Mouse (Mus musculus) lung, postnatal 0 days (tissue): ENCODE results near the gene Chst3. TPM values are rescaled to one million over a fixed set of nuclear protein-coding genes. Genes with fewer than 3 reads are reported as not detected.

ENCODE experiments used
- ATAC-seq: fragments of 200-750 bp; cut with Nextera tagmentation; 2 replicates; pipeline ENCODE4 v1.8.0; 2017; ENCODE audit warnings: moderate library complexity
- DNase-seq: peaks from one replicate; pipeline ENCODE4 v3.0.0-alpha.2; 2016; ENCODE audit warnings: low spot score
- H3K27ac ChIP-seq: fragments of 300-500 bp; sonication (generic); 2 replicates; pipeline ENCODE4 v1.5.1; 2014; ENCODE audit warnings: antibody characterized with exemption, mild to moderate bottlenecking, low read length, mixed read lengths
- H3K27me3 ChIP-seq: fragments of 300-500 bp; sonication (generic); replicated peaks from 2 replicates; pipeline ENCODE4 v1.6.1; 2014; ENCODE audit warnings: low read length, mixed read lengths; ENCODE audit not compliant: insufficient read depth
- H3K36me3 ChIP-seq: fragments of 300-500 bp; sonication (generic); 2 replicates; pipeline ENCODE4 v1.6.1; 2014; ENCODE audit warnings: low read length, mixed read lengths; ENCODE audit not compliant: insufficient read depth
- H3K4me1 ChIP-seq: fragments of 300-500 bp; sonication (generic); 2 replicates; pipeline ENCODE4 v1.6.1; 2014; ENCODE audit warnings: antibody characterized with exemption, low read depth, low read length, mixed read lengths; ENCODE audit not compliant: insufficient read depth
- H3K4me2 ChIP-seq: fragments of 300-500 bp; sonication (generic); replicated peaks from 2 replicates; pipeline ENCODE4 v1.6.1; 2014; ENCODE audit warnings: low read depth, mild to moderate bottlenecking, low read length, moderate library complexity, mixed read lengths
- H3K4me3 ChIP-seq: fragments of 300-500 bp; sonication (generic); 2 replicates; pipeline ENCODE4 v1.5.1; 2014; ENCODE audit warnings: low read depth, low read length
- H3K9ac ChIP-seq: fragments of 300-500 bp; sonication (generic); replicated peaks from 2 replicates; pipeline ENCODE4 v1.6.1; 2014; ENCODE audit warnings: low read depth, mild to moderate bottlenecking
- H3K9me3 ChIP-seq: fragments of 300-500 bp; sonication (generic); 2 replicates; pipeline ENCODE4 v1.6.1; 2016; ENCODE audit warnings: low read length, mixed read lengths
- CTCF ChIP-seq: IDR thresholded peaks from 2 replicates; pipeline ENCODE4 v1.5.1; 2016; ENCODE audit warnings: antibody characterized with exemption, mild to moderate bottlenecking
- EP300 ChIP-seq: IDR thresholded peaks from 2 replicates; pipeline ENCODE4 v1.6.1; 2016; ENCODE audit warnings: antibody characterized with exemption, mild to moderate bottlenecking, control low read depth
- WGBS: fragments of 180-500 bp; shearing (Covaris S2); extraction: QIAGEN DNeasy Blood & Tissue Kit; methylation state at CpG from one replicate; pipeline ENCODE4 v1.1.7; 2014; 5-methylcytosine and 5-hydroxymethylcytosine counted together
- polyA plus RNA-seq: library from polyadenylated mRNA; unstranded; fragments of >200 nt; fragmentation: Nextera tagmentation; extraction: Ambion mirVana; gene quantifications from 2 replicates; pipeline ENCODE4 v1.2.1, GENCODE M21; 2015

Chst3 gene
- polyA plus RNA-seq, 1 experiment from 2014 or later, result 1.8 TPM

DNA sequence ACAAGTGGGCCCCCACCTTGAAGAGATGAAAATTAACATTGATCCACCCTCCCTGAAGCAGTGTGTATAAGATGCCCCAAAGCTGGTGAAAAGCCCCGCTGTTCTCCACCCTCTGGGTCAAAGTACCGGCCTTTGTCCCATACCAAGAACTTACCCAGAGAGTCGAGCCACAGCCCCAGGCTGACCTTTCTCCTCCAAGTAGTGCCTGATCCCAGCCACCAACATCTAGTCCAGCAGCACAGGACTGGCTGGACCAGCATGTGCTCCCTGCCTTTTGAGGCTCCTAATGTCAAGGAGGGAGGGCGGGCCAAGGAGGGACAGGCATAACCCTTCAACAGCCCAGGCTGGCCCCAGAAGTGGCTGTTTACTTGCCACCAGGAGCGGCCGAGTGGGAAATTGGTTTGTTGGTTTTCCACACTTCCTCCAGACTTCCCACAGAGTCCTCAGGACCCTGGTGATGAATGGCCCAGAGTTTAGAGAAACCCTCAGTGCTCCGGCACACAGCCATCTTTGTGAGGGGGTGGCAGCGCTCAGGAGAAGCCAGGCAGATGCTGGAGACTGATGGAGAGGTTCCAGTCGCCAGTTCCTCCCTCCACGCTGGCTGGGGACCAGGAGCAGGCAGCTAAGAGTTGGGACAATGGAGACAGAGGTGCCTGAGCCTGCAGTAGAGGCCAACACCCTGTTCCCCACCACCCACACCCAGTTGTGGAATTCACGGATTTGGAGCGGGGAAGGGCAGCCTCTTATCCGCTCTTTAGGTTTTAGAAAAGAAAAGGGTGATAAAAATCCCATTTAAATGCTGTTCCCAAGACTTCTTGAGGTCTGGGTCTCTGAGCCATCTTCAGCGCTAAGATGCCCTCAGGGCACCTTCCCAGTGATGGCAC, 3.7 kb downstream of the Chst3 start:
- no peaks in the 10 kb centered on the region for H3K36me3 ChIP-seq
- peak; percentile 36 for DNase-seq
- WGBS, result 42% methylated on average over 14 of the region's 14 CpGs
- peaks cover 10% of the 10 kb centered on the region; the same call in 1 of the 2 replicates for H3K4me1 ChIP-seq
- H3K27ac ChIP-seq, result no peak overlapping the region
- no peaks in the 10 kb centered on the region; the same call in 1 of the 2 replicates for H3K27me3 ChIP-seq
- TF ChIP-seq CTCF, result no peak
- H3K9ac ChIP-seq, result no peak overlapping the region
- peak; percentile 16; the same call in 1 of the 2 replicates for ATAC-seq
- no peak overlapping the region for H3K4me3 ChIP-seq
- H3K4me2 ChIP-seq, result no peak overlapping the region
- H3K9me3 ChIP-seq, result no peaks in the 10 kb centered on the region

- DNase-seq, result peak; percentile 78
- peak; percentile 49 for ATAC-seq
- no peak overlapping the region for H3K4me3 ChIP-seq
- 34% methylated on average over 11 of the region's 11 CpGs for WGBS
- peaks cover 17% of the 10 kb centered on the region; the same call in 1 of the 2 replicates for H3K4me1 ChIP-seq
- H3K27me3 ChIP-seq, result no peaks in the 10 kb centered on the region
- no peak overlapping the region for H3K4me2 ChIP-seq
- TF ChIP-seq CTCF (no peak), EP300 (no peak)
- no peaks in the 10 kb centered on the region for H3K9me3 ChIP-seq
- H3K9ac ChIP-seq, result no peak overlapping the region
- no peaks in the 10 kb centered on the region for H3K36me3 ChIP-seq
- no peak overlapping the region for H3K27ac ChIP-seq
These were observed 6.3 kb downstream of the Chst3 start for GRCm38 (mm10) chr10:60212589-60213379.

DNA sequence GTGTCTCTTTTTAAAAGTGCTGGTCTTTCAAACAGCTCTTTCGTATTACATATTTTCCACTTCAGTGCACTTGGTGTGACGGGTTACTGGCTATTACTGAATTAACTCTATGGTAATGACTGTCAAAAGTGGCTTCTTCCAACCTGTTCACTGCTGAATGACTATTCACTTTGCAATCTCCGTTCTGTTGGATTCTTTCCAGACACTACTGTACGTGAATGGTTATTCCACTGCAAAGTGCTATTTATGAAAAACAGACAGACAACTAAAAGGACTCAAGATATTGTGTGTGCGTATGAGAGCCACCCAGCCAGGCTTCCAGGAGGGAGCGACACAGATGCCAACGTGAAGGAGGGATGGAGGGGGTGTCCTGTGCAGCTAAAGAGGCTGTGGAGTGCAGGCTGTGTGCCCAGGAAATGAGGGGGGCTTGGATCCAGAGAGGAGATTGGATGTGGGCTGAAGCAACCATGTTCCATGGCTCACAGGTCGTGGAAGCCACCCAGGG, 7.5 kb downstream of the Chst3 start:
- 52% methylated on average over 8 of the region's 8 CpGs for WGBS
- Histone ChIP-seq H3K4me3 (no peak overlapping the region), H3K36me3 (no peaks in the 10 kb centered on the region), H3K27ac (no peak overlapping the region), H3K9me3 (no peaks in the 10 kb centered on the region), H3K9ac (no peak overlapping the region), H3K4me2 (no peak overlapping the region), H3K4me1 (peaks cover 17% of the 10 kb centered on the region; the same call in 1 of the 2 replicates), H3K27me3 (no peaks in the 10 kb centered on the region)
- DNase-seq (no peak), ATAC-seq (no peak)
- no peak for TF ChIP-seq CTCF
- no peak for TF ChIP-seq EP300

DNA sequence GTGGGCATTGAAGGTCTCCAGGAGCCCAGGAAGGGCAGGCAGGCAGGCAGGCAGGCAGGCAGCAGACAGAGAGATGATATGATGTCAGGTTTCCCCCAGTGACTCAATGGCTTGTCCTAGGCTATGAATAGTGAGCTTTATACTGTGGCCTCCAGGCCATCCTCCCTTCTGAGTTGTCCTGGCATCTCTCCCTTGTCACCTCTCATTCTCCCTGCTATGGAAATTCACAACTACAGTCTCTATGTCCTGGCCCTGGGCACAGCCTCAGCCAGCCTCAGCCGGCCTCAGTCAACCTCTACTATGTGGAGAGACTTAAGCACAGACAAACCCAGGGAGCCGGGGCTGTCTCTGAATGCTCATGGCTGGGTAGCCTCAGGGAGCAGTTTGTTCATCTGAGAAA, 8.6 kb downstream of the Chst3 start:
- Histone ChIP-seq H3K27ac (no peak overlapping the region), H3K4me2 (no peak overlapping the region), H3K4me1 (peaks cover 11% of the 10 kb centered on the region; the same call in 1 of the 2 replicates), H3K4me3 (no peak overlapping the region), H3K9me3 (no peaks in the 10 kb centered on the region), H3K27me3 (no peaks in the 10 kb centered on the region), H3K9ac (no peak overlapping the region), H3K36me3 (no peaks in the 10 kb centered on the region)
- ATAC-seq (no peak), DNase-seq (no peak)
- no peak for TF ChIP-seq EP300
- TF ChIP-seq CTCF, result no peak
- 91% methylated on average over 2 of the region's 2 CpGs for WGBS

DNA sequence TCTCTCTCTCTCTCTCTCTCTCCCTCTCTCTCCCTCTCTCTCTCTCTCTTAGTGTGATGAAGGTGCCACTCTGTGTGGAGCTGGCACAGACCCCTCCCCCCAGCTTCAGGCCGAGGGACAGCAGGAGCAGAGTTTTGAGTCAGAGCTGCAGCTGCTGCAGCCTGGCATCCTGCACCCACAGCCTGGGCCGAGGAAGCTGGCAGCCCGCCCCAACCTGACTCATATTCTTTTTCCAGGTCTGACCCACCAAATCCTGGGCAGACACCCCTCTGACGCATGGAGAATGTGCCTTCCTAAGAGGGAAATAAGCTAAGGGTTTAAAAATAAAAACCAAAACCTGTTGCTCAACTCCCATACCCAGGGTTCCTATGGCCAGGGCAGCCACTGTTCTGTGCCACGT, 9.8 kb downstream of the Chst3 start:
- Histone ChIP-seq H3K4me2 (no peak overlapping the region), H3K4me3 (no peak overlapping the region), H3K9me3 (no peaks in the 10 kb centered on the region), H3K27me3 (no peaks in the 10 kb centered on the region), H3K36me3 (no peaks in the 10 kb centered on the region), H3K27ac (no peak overlapping the region), H3K9ac (no peak overlapping the region), H3K4me1 (peaks cover 9% of the 10 kb centered on the region; the same call in 1 of the 2 replicates)
- DNase-seq (peak; percentile 79), ATAC-seq (peak; percentile 65)
- TF ChIP-seq CTCF (no peak), EP300 (peak; percentile 67)
- WGBS, result 24% methylated on average over 5 of the region's 5 CpGs

GRCm38 (mm10) chr10:60207166-60207705, 11.8 kb downstream of the Chst3 start:
- peaks cover 14% of the 10 kb centered on the region; the same call in 1 of the 2 replicates for H3K4me1 ChIP-seq
- H3K4me3 ChIP-seq, result no peak overlapping the region
- peak; percentile 22; the same call in 1 of the 2 replicates for ATAC-seq
- H3K9me3 ChIP-seq, result no peaks in the 10 kb centered on the region
- no peaks in the 10 kb centered on the region for H3K36me3 ChIP-seq
- no peak overlapping the region for H3K9ac ChIP-seq
- TF ChIP-seq EP300 (no peak), CTCF (no peak)
- DNase-seq, result peak; percentile 28
- WGBS, result 60% methylated on average over 8 of the region's 8 CpGs
- no peaks in the 10 kb centered on the region for H3K27me3 ChIP-seq
- H3K27ac ChIP-seq, result no peak overlapping the region
- H3K4me2 ChIP-seq, result no peak overlapping the region
